Mouse (Mus musculus): ENCODE measurements around the gene Igsf21.

Gene Igsf21

GRCm38 (mm10) chr4:140237305-140237741 lies 9.3 kb downstream of the Igsf21 start:
- no peak for DNase-seq (ENCODE audit: low read depth, low spot score)

DNA sequence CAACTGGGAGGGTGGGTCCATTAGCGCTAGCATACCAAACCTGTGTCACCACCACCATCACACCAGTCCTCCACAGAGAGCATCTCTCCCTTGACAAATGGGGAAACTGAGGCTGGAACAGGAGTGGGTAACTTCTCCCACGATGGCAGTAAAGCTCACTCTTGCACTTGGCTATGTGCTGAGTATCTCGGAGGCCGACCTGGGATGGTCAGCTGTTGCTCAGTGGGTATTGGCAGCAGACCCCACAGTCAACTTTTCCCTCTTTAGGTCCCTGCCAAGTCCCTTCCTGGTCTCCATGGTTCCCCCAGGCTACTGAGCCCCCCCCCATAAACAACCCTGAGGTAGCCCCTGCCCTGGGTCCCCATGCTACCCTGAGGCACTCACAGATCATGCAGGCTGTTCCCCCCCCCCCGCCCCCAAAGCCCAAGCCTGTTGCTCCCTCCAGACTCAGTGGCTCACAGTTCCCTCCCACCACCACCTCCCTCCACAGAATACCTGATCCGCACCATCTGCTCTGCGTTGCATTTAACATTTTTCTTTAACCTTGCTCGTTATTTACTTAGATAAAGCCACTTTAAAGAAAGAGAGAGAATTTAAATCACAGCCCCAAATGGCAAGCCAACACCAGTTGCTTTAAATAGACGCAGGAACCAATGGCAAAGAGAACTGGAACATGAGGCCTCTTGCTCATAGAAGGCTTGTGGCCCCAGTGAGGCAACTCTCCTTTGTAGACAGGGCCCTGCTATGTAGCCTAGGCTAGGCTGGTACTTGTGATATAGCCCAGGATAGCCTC lies 11.0 kb downstream of the Igsf21 start:
- DNase-seq (ENCODE audit: low read depth, low spot score): no peak

DNA sequence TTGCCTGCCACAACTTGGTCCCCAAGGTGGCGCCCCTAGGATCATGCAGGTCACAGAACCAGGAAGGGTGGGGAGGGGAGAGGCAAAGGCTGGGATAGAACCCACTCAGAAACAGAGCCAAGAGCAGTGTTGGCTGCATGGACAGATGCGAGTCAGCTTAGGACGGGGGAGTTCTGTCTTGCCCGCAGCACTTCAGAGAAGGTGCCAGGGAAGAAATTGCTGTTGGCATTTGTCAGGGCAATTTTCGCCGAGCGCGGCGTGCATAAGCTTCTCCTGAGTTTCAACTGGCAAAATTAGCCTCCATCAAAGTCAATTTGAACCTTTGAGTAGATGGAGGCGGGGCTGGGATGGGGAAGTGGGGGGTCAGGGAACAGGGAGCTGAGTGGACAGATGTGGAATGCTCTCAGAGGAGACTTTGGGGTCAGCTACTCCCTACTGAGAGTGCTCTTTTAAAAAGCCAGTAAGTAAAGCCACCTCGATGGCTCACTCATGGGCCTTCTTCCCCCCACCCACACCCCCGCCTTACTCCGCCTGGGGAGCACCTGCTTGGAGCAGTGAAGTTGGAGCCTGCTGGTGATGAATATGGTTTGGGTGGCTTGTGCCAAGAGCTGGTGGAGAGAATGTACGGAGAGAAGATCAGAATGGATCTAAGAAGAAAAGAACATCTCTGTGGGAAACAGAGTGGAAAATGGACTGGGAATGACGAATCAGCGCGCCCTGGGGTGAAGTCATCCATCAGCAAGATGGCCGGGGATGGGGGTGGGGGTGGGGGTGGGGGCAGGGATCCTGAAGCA lies 12.0 kb downstream of the Igsf21 start:
- no peak for DNase-seq (ENCODE audit: low read depth, low spot score)

- DNase-seq (ENCODE audit: low read depth, low spot score): no peak
Measured at GRCm38 (mm10) chr4:140227837-140228236, 18.7 kb downstream of the Igsf21 start.

DNA sequence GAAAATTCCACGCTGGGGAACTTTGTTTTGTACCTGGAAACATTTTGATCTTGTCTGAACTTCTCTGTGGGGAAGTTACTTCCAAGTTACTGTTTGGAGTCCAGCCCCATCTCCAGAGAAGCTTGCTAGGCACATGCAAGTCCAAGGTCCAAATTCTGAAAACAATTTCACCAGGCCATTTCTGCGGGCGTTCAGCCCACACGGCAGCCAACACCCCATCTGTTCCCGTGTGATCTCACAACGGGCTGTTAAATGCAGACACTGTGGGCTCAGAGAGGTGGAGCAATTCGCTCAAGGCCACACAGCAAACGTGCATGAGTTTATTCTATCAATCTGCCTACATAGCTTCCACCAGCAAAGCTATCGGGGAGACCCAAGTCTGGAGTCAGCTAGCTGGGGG lies 21.4 kb downstream of the Igsf21 start:
- no peak for DNase-seq (ENCODE audit: low read depth, low spot score)

DNA sequence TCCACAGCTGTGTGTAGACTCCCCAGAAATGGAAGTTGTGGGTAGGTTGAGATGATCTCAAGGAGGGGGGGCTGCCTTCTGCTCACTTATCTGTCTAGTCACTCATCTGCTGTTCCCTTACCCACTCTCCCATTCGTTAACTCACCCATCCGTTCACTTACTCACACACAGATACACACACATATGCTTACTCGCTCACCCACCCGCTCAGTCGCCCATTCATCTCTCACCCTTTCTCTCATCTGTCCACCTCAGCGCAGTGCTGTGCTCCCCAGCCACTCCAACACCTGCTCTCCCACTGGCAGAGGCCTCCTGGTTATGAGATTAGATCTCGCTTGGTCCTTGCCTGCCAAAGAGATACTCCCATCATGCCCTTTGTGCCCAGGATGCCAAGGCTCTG lies 22.1 kb downstream of the Igsf21 start:
- DNase-seq (ENCODE audit: low read depth, low spot score): no peak

GRCm38 (mm10) chr4:140223067-140223466 lies 23.5 kb downstream of the Igsf21 start:
- DNase-seq (ENCODE audit: low read depth, low spot score): no peak

GRCm38 (mm10) chr4:140220326-140221093 lies 26.1 kb downstream of the Igsf21 start:
- DNase-seq (ENCODE audit: low read depth, low spot score): no peak

- no peak for DNase-seq (ENCODE audit: low read depth, low spot score)
Measured at GRCm38 (mm10) chr4:140218853-140219852, 27.4 kb downstream of the Igsf21 start.

DNA sequence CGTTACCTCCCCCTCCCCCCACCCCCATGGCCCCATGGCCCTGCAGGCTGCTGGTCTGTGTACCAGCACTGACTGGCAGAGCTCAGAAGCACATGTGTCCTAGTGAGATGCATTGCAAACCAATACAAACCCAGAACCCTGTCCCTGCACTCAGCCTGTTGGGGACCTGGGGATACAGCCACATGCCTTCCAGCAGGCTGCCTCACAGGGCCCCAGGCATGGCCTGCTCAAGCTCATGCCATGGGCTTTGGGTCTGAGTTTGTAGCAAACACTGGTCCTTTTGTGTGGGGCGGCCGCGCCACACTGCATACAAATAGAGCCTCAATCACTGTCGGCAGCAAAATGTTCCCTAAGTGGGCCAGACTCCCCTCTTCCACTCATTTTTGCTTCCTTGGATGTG lies 28.2 kb downstream of the Igsf21 start:
- DNase-seq (ENCODE audit: low read depth, low spot score): no peak

DNA sequence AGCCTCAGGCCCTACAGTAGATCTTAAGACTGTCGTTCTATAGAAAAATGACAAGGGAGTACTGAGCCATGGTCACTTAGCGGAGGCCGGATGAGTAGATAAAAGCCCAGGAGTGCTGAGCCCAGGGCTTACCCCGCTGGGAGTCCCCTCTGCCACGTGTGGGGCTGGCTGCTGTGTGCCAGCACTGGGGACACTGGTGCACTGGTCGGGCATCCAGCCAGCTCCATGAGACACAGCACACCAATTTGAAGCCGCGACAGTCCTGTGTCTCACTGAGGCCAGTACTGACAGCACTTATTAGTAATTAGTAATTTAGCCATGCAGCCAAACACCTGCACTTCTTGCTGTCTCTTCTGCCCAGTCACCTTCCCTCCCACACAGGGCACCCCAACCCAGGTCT lies 28.6 kb downstream of the Igsf21 start:
- DNase-seq (ENCODE audit: low read depth, low spot score): no peak

- no peak for DNase-seq (ENCODE audit: low read depth, low spot score)
Measured at GRCm38 (mm10) chr4:140216096-140216495, 30.5 kb downstream of the Igsf21 start.

DNA sequence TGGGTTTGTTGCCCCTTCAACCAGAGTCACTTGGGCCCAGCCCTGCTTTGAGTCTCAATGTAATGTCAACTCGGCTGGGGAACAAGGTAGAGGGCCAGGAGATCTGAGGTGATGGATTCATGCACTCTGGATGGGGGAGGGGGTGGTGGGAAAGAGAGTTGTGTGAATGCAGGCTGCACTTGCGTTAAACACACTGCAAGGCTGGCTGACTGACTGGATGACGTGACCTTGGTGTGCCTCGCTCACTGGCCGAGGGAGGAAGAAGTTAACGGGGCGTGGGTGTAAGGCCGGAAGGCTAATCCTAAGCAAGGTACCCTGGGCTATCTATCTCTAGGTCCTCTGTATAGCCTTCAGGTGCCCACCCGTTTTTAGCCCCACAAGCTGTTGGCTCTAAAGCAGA lies 31.4 kb downstream of the Igsf21 start:
- no peak for DNase-seq (ENCODE audit: low read depth, low spot score)

GRCm38 (mm10) chr4:140214406-140214805 lies 32.2 kb downstream of the Igsf21 start:
- no peak for DNase-seq (ENCODE audit: low read depth, low spot score)

- no peak for DNase-seq (ENCODE audit: low read depth, low spot score)
Measured at GRCm38 (mm10) chr4:140210129-140210890, 36.3 kb downstream of the Igsf21 start.

DNA sequence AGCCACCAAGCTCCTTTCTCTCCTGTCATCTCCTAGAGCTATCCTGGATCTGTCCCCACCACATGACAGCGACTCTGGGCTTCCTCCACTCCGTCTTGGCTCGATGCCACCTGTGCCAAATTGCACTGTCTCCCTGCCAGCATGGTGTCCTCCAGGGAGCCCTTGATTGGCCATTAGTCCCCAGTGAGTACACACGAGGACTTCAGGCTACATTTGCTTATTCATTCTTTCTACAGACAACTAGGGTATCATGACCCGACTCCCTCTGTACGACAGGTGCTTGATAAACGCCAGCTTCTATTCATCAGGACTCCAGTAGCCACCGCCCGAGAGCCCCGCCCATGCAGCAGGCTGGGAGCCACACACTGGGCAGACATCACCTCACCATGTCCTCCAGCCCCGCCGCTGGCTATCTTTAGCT lies 40.8 kb downstream of the Igsf21 start:
- DNase-seq (ENCODE audit: low read depth, low spot score): no peak

DNA sequence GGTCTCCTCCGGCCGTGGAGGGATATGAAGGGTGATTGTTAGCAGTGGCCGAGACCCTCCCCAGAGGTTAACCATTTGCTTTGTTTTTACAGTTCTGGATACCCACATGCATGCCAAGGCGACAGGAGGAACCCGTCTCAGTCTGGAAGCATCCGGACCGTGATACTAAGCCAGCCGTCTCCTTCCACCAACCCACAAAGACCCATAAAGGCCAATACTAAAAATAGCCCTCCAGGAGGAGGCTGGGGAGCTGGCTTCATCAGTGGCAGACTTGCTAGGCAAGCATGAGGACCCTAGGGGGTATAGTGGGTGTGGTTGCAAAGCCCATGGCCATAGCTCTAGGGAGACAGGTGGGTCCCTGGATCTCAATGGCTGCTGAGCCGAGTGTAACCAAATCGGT lies 41.8 kb downstream of the Igsf21 start:
- no peak for DNase-seq (ENCODE audit: low read depth, low spot score)

DNA sequence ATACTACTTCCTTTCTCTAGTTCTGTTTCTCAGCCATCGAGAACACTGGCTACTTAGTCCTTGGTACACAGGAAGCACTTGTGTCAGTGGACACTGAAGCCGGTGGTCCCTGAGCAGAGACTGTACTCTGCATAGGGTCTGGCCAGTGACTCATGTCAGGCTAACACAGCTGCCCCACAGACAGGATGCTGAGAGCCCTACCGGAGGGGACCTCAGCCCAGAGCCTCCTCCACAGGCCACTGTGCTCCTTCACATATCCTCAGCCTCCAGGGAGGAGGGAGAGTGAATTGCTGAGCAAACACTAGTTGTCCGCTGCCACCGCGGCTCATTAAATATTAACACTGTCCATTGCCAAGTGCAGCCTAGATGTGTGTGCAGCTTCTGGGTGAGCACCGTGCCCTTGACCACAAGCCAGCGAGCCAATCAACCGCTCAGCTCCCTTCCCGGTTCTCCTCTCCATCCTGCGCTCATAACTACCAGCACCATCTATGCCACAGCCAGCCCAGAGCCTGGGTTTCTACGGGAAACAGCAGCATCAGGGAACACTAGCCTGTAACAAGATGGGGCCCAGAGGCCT lies 42.8 kb downstream of the Igsf21 start:
- no peak for DNase-seq (ENCODE audit: low read depth, low spot score)

DNA sequence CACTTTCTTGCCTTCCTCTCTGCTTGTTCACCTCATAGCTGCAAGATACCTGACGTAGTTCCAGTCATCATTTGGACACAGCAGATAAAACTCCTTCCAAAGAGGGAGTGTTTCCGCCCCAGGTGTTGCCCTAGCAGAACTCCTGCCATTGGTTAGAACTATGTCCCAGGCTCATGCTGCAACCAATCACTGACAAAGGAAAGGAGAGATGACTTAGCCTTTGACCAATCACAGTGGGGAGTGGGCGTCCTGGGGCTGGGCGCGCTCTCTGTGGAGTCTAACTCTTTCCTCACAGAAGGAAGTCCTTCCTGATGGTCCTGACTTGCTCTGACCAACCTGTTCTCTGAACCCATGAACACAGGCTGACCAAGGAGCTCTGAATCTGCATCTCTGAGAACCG lies 44.4 kb downstream of the Igsf21 start:
- no peak for DNase-seq (ENCODE audit: low read depth, low spot score)

- DNase-seq (ENCODE audit: low read depth, low spot score): no peak
Measured at GRCm38 (mm10) chr4:140200296-140200695, 46.3 kb downstream of the Igsf21 start.

All from CD4-positive, CD25-positive, alpha-beta regulatory T cell, adult 2 months (primary cell).